Mouse (Mus musculus) kidney, postnatal 10 days (tissue): ENCODE results near the gene Ltf.

Experiments
- DNase-seq: peaks from one replicate; pipeline ENCODE4 v3.0.0; 2021; ENCODE audit warnings: mixed read lengths

Ltf gene

GRCm38 (mm10) chr9:111019022-111019421 is at the start of gene Ltf:
Gene Ltf, plus strand, starts transcription at chr9:111019271.
- DNase-seq, result no peak

- DNase-seq, result no peak
Measured at GRCm38 (mm10) chr9:110979411-110979810, 39.7 kb upstream of the Ltf start.

DNA sequence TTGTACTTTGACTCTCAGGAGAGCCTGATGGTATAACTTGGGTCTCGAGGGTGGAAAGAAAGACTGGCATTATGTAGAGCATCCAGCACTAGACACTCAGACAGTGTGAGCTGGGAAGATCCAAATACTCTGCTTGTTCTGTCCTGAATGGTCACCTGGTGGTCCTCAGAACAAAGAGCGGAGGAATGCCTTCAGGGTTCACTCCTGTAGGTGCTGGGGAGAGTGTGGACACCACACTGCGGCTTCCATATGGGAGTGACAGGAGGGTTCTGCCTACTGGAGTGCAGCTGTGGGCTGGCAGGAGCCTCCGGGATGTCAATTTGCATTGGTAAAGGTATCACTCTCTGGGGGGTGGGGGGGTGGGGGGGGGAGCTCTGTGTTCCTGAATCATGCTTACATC is 36.7 kb upstream of the Ltf start:
- DNase-seq, result no peak

- no peak for DNase-seq
Measured at GRCm38 (mm10) chr9:110984096-110984495, 35.0 kb upstream of the Ltf start.

DNA sequence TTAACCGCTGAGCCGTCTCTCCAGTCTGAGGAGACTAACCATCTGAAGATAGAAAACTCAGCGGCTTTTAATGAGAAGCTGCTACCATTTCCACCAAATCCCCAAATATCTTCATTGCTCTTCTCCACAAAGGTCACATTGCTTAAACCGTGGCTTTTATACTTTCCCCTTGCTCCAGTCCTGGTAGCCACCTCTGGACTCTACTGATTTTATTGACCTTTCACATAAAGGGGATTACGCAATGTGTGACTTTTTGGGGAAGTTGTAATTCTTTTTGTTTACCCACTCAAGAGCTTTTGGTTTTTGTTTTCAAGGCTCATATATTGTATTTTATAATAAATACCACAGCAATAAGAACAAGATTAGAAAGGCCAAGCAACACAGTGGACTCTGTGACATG is 33.5 kb upstream of the Ltf start:
- no peak for DNase-seq

DNA sequence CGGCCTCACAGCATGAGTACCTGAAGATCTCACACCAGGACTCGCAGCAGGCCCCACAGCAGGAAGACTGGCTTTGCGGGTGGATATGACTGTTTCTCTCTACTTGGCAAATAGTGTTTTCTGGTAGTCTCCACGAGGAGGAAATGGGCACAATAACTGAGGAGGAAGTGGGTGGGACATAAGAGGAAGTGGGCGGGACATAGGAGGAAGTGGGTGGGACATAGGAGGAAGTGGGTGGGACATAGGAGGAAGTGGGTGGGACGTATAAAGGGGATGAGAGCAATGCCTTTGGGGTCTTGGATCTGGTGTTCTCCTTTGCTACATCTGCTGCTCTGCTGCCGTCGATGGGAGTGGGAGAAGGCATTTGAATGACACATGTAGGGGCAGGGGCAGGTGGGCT is 33.1 kb upstream of the Ltf start:
- DNase-seq, result no peak

DNA sequence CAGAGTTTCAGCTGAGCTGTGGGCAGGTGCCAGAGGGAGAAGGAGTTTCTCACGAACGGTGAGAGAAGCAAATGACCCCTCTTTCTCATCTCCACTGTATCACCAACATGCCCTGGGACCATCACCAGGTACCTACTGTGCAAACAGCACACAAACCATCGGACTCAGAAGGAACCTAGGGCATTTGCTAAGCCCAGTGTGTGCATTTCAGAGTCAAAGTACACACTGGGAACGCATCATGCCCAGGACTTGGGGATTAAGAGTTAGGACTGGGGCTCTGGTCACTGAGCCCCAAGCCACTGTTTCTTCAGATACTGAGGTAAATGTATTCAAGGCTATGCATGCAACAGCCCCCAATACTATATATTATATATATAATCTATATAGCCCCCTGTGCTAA is 31.7 kb upstream of the Ltf start:
- DNase-seq, result no peak

- no peak for DNase-seq
Measured at GRCm38 (mm10) chr9:110988078-110988477, 31.0 kb upstream of the Ltf start.

DNA sequence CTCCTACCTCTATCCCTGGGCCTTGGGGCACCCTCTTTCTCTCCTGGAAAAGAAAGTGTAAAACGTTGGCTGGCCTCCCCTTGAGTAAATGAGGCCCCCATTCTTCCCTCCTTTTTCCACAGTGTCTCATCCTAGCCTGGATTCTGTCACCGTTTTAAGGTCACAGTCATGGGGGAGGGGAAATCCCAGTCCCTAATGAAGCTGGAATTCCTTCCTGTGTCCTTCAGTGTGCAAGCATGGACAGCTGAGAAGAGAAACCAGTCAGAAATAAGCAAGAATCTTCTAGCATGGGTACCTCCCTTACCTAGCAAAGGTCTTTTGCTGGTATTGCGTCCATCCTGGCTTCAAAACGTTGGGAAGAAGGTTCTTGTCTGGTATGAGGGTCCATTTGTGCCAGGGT is 29.9 kb upstream of the Ltf start:
- DNase-seq, result no peak

GRCm38 (mm10) chr9:110989543-110989942 is 29.5 kb upstream of the Ltf start:
- DNase-seq, result no peak

DNA sequence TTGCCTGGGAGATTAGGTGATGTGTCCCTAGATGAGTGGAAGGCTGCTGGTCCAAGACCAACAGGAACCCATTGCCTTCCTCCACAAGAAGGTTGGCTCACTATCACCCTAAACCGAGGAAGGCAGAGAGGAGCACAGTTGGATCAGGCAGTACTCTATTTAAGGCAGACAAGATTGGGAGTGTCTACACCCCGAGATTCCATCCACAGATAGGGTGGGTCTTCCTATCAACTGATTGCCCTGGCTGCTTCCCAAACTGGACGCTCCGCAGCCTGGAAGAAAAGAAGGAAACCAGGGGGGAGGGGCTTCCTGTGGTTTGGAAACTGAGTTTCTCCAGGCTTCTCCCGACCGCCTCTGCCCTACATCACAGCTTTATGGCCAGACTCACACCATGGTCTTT is 28.9 kb upstream of the Ltf start, which contains the start of gene Rtp3:
Gene Rtp3, minus strand, starts transcription at position 380 of the 400 bp plus-strand sequence.
- peak; percentile 73 for DNase-seq

- DNase-seq, result peak; percentile 45
Measured at GRCm38 (mm10) chr9:110993281-110993709, 25.8 kb upstream of the Ltf start.

GRCm38 (mm10) chr9:110994716-110995172 is 24.3 kb upstream of the Ltf start:
- DNase-seq, result peak; percentile 84

DNA sequence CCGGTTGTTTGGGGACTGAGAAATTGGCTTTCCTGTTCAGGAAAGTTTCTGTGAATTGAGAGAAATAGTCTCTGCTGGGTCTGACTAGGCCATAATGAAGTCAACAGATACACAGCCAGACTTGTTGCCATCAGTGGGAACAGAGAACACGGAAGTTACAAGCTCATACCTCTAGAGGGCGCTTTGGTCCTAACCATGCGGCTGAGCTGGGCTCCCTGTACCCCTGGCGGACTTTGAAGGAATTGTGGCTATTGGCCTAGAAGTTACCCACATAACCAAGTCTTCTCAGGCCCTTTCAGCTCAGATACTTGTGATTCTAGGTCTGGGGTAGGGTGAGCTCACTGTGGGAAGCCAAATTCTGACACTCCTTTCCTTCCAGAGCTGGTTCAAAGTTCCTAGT is 21.8 kb upstream of the Ltf start:
- DNase-seq, result peak; percentile 87

- no peak for DNase-seq
Measured at GRCm38 (mm10) chr9:110999056-110999455, 20.0 kb upstream of the Ltf start.

GRCm38 (mm10) chr9:110999856-111000255 is 19.2 kb upstream of the Ltf start:
- peak; percentile 57 for DNase-seq

DNA sequence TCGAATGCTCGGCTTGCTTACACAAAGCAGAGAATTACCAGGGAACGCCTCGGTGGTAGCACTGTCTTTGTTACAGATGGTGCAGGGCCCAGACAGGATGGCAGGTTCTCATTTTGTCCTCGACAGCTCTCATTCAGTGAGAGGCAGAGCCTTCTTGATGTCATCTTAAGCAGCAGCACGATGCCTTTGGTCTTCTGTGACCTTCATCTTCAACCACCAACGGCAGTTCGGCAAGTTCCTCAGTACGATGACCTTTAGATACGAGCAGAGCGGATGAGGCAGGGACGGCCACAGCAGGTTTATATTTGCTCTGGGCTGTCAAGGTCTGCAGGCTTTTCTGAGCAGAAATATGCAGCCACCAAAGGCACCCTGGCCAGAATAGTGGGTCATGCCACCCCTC is 17.4 kb upstream of the Ltf start:
- no peak for DNase-seq

GRCm38 (mm10) chr9:111003279-111003678 is 15.8 kb upstream of the Ltf start:
- DNase-seq, result no peak

DNA sequence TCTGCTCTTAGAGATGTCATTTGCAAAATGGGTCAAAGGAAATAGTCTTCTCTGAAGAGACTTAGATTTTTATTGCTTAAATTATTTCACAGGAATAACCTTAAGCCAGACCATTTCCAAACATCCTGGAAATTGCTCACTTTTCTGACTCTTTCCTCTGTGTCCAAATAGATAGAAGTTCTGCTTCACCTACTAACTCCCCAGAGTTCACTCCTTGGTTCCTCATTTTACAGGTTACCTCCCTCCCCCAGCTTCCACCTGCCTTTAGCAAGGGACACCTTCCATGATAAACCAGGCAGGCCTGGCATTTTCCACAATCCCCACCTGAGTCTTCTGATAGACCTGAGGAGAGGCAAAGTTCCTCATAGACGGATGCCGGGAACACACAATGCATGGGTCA is 12.5 kb upstream of the Ltf start:
- DNase-seq, result no peak

- DNase-seq, result no peak
Measured at GRCm38 (mm10) chr9:111009763-111010162, 9.3 kb upstream of the Ltf start.

DNA sequence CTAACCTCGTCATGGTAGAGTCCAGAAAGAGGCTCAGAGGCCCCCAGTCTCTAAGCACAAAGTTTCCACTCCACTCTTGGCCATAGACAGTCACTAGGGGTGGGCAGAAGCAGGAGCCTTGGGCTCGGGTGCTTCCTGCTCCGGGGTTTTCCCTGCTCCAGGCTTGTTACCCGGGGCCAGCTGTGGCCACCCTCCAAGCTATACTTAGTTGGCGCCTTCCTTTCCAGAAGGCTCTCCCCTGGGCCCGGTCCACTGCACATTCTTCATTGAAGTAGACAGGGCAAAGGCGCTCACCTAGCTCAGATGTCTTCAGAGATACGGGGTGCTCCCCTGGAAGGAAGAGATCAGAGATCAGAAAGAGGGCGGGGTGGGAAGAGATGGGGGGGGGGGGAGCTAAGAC is 7.5 kb upstream of the Ltf start:
- DNase-seq, result peak; percentile 28

GRCm38 (mm10) chr9:111012041-111012440 is 7.0 kb upstream of the Ltf start:
- no peak for DNase-seq

DNA sequence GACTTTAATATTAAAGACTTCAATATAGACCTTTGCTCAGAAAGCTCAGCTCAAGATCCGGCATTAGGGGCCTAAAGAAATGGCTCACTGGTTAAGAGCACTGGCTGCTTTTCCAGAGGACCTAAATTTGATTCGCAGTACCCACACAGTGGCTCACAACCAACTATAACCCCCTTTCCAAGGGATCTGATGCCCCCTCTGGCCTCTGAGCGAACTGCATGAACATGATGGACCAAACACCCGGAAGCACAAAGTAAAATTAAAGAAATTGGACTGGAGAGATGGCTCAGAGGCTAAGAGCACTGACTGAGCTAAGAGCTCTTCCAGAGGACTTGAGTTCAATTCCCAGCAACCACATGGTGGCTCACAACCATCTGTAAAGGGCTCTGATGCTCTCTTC is 3.4 kb upstream of the Ltf start:
- no peak for DNase-seq

GRCm38 (mm10) chr9:111026791-111027190 is 7.7 kb downstream of the Ltf start:
- no peak for DNase-seq

GRCm38 (mm10) chr9:111033717-111034116 is 14.6 kb downstream of the Ltf start:
- no peak for DNase-seq

DNA sequence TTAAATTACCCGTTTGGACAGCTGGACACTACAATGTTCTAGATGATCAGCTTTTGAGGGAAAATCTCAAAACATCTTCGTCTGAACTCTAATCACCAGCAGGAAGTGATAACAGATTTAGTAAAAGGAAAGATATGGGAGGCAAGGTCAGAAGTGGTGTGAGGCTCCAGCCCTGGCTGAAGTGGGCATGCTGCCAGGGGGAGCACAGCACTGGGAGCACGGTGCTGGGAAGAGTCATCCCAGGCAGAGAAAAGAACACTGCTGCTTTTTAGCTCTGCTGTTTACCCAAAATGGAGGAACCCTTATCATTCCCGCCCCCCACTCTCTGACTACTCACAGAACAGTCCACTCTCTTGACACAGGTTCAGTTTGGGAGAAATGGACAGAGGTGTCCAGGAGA is 20.9 kb downstream of the Ltf start:
- DNase-seq, result peak; percentile 80
